Mouse (Mus musculus) E14TG2a.4 (cell line): Measurements from ENCODE around the gene Pdlim5.
A peak's percentile ranks its signal among the peaks of the same experiment; 100 is the strongest.

Experiments used
- H3K27me3 ChIP-seq: 2 replicates; pipeline ENCODE4 v1.6.1; 2014; ENCODE audit warnings: low read length, control low read depth; ENCODE audit not compliant: insufficient read depth
- H3K36me3 ChIP-seq: 2 replicates; pipeline ENCODE4 v1.6.1; 2014; ENCODE audit warnings: low read length, control low read depth; ENCODE audit not compliant: insufficient read depth
- H3K4me1 ChIP-seq: replicated peaks from 2 replicates; pipeline ENCODE4 v1.6.1; 2014; ENCODE audit warnings: low read depth, low read length, control low read depth
- H3K4me3 ChIP-seq: replicated peaks from 2 replicates; pipeline ENCODE4 v1.5.1; 2014; ENCODE audit warnings: mild to moderate bottlenecking, low read length
- H3K9me3 ChIP-seq: 2 replicates; pipeline ENCODE4 v1.6.1; 2014; ENCODE audit warnings: low read length, control low read depth
- CTCF ChIP-seq: conservative IDR thresholded peaks from 2 replicates; pipeline ENCODE4 v1.5.1; 2014; ENCODE audit warnings: low read length
- NANOG ChIP-seq: IDR thresholded peaks from 2 replicates; pipeline ENCODE4 v1.6.1; 2014; ENCODE audit warnings: borderline replicate concordance, low read length, mixed read lengths
- POU5F1 ChIP-seq: IDR thresholded peaks from 2 replicates; pipeline ENCODE4 v1.6.1; 2014; ENCODE audit warnings: low read length, borderline replicate concordance

The Pdlim5 gene

GRCm38 (mm10) chr3:142353218-142353617 is 42.3 kb downstream of the Pdlim5 start:
- Histone ChIP-seq H3K27me3 (no peaks in the 10 kb centered on the region), H3K9me3 (peaks cover 5% of the 10 kb centered on the region), H3K36me3 (peaks cover 7% of the 10 kb centered on the region), H3K4me1 (peaks cover 16% of the 10 kb centered on the region), H3K4me3 (no peak overlapping the region)
- no peak for TF ChIP-seq CTCF
- TF ChIP-seq POU5F1: no peak
- TF ChIP-seq NANOG: no peak

- TF ChIP-seq CTCF (no peak), NANOG (no peak), POU5F1 (no peak)
- peaks cover 8% of the 10 kb centered on the region for H3K36me3 ChIP-seq
- peaks cover 18% of the 10 kb centered on the region for H3K4me1 ChIP-seq
- no peaks in the 10 kb centered on the region for H3K27me3 ChIP-seq
- no peak overlapping the region for H3K4me3 ChIP-seq
- peaks cover 8% of the 10 kb centered on the region for H3K9me3 ChIP-seq
These were observed 45.0 kb downstream of the Pdlim5 start for GRCm38 (mm10) chr3:142350513-142350912.

GRCm38 (mm10) chr3:142348816-142349631 is 46.5 kb downstream of the Pdlim5 start:
- Histone ChIP-seq H3K4me1 (peaks cover 18% of the 10 kb centered on the region), H3K4me3 (no peak overlapping the region), H3K9me3 (peaks cover 8% of the 10 kb centered on the region), H3K27me3 (no peaks in the 10 kb centered on the region), H3K36me3 (peaks cover 8% of the 10 kb centered on the region)
- TF ChIP-seq NANOG: no peak
- peak; percentile 58; the same call in 1 of the 2 replicates for TF ChIP-seq POU5F1

- Histone ChIP-seq H3K4me3 (no peak overlapping the region), H3K4me1 (peaks cover 18% of the 10 kb centered on the region), H3K9me3 (peaks cover 8% of the 10 kb centered on the region), H3K36me3 (peaks cover 5% of the 10 kb centered on the region), H3K27me3 (no peaks in the 10 kb centered on the region)
- TF ChIP-seq CTCF (no peak), NANOG (no peak), POU5F1 (no peak)
These were observed 49.2 kb downstream of the Pdlim5 start for GRCm38 (mm10) chr3:142346261-142346660.

- Histone ChIP-seq H3K9me3 (peaks cover 8% of the 10 kb centered on the region), H3K4me1 (peaks cover 18% of the 10 kb centered on the region), H3K27me3 (no peaks in the 10 kb centered on the region)
These were observed 50.0 kb downstream of the Pdlim5 start for GRCm38 (mm10) chr3:142345235-142346125.

GRCm38 (mm10) chr3:142343786-142344185 is 51.7 kb downstream of the Pdlim5 start:
- Histone ChIP-seq H3K4me1 (0 out of 2 replicates have a peak, but pooled peaks cover 5% of the 10 kb centered on the region), H3K36me3 (peaks cover 5% of the 10 kb centered on the region), H3K9me3 (peaks cover 8% of the 10 kb centered on the region), H3K27me3 (no peaks in the 10 kb centered on the region), H3K4me3 (no peak overlapping the region)
- TF ChIP-seq POU5F1 (no peak), NANOG (no peak), CTCF (no peak)

More at GRCm38 (mm10) chr3:142345235-142346125, 50.0 kb downstream of the Pdlim5 start:
- H3K4me3 ChIP-seq: no peak overlapping the region
- no peak for TF ChIP-seq CTCF
- TF ChIP-seq NANOG: no peak
- no peak for TF ChIP-seq POU5F1
- peaks cover 5% of the 10 kb centered on the region for H3K36me3 ChIP-seq

GRCm38 (mm10) chr3:142340701-142341100 is 54.8 kb downstream of the Pdlim5 start:
- TF ChIP-seq POU5F1 (no peak), CTCF (no peak), NANOG (no peak)
- H3K4me3 ChIP-seq: no peak overlapping the region
- H3K36me3 ChIP-seq: no peaks in the 10 kb centered on the region
- no peaks in the 10 kb centered on the region for H3K27me3 ChIP-seq
- no peaks in the 10 kb centered on the region; the same call in 1 of the 2 replicates for H3K4me1 ChIP-seq
- H3K9me3 ChIP-seq: no peaks in the 10 kb centered on the region

GRCm38 (mm10) chr3:142339440-142340251 is 55.9 kb downstream of the Pdlim5 start:
- TF ChIP-seq POU5F1 (no peak), NANOG (no peak)
- Histone ChIP-seq H3K4me3 (no peak overlapping the region), H3K27me3 (no peaks in the 10 kb centered on the region), H3K36me3 (no peaks in the 10 kb centered on the region), H3K9me3 (no peaks in the 10 kb centered on the region), H3K4me1 (no peaks in the 10 kb centered on the region; the same call in 1 of the 2 replicates)
